Mouse (Mus musculus) hindbrain, embryonic 12.5 days (tissue): Measurements from ENCODE around the gene Ceacam2. TPM values are rescaled to one million over a fixed set of nuclear protein-coding genes. Genes with fewer than 3 reads are reported as not detected.
A peak's percentile ranks its signal among the peaks of the same experiment; 100 is the strongest.
"Not testable (repeated sequence)": the region's sequence is repeated elsewhere in the genome, so short reads cannot be mapped to it uniquely, and the experiment has no call there.

Source experiments
- ATAC-seq: fragments of 200-750 bp; cut with Nextera tagmentation; 2 replicates; pipeline ENCODE4 v1.8.0; 2017; ENCODE audit warnings: moderate TSS enrichment; ENCODE audit not compliant: low FRiP score
- H3K27ac ChIP-seq: fragments of 300-500 bp; sonication (generic); 2 replicates; pipeline ENCODE4 v1.5.1; 2016; ENCODE audit warnings: mild to moderate bottlenecking
- H3K27me3 ChIP-seq: fragments of 300-500 bp; sonication (generic); 2 replicates; pipeline ENCODE4 v1.6.1; 2016; ENCODE audit warnings: mild to moderate bottlenecking
- H3K36me3 ChIP-seq: fragments of 300-500 bp; sonication (generic); 2 replicates; pipeline ENCODE4 v1.6.1; 2016; ENCODE audit warnings: mild to moderate bottlenecking
- H3K4me1 ChIP-seq: fragments of 300-500 bp; sonication (generic); 2 replicates; pipeline ENCODE4 v1.6.1; 2016
- H3K4me2 ChIP-seq: fragments of 300-500 bp; sonication (generic); replicated peaks from 2 replicates; pipeline ENCODE4 v1.6.1; 2016; ENCODE audit warnings: mild to moderate bottlenecking
- H3K4me3 ChIP-seq: fragments of 300-500 bp; sonication (generic); 2 replicates; pipeline ENCODE4 v1.5.1; 2016; ENCODE audit warnings: mild to moderate bottlenecking
- H3K9ac ChIP-seq: fragments of 300-500 bp; sonication (generic); 2 replicates; pipeline ENCODE4 v1.6.1; 2016; ENCODE audit warnings: mild to moderate bottlenecking, moderate library complexity
- H3K9me3 ChIP-seq: fragments of 300-500 bp; sonication (generic); replicated peaks from 2 replicates; pipeline ENCODE4 v1.6.1; 2016; ENCODE audit warnings: mild to moderate bottlenecking
- WGBS: fragments of 180-500 bp; shearing (Covaris S2); methylation state at CpG from one replicate; pipeline ENCODE4 v1.1.7; 2016; 5-methylcytosine and 5-hydroxymethylcytosine counted together
- polyA plus RNA-seq: library from polyadenylated mRNA; unstranded; fragments of >200 nt; fragmentation: Nextera tagmentation; extraction: Ambion mirVana; gene quantifications from 2 replicates; pipeline ENCODE4 v1.2.1, GENCODE M21; 2016

The Ceacam2 gene
- polyA plus RNA-seq, 1 experiment from 2014 or later = not detected

DNA sequence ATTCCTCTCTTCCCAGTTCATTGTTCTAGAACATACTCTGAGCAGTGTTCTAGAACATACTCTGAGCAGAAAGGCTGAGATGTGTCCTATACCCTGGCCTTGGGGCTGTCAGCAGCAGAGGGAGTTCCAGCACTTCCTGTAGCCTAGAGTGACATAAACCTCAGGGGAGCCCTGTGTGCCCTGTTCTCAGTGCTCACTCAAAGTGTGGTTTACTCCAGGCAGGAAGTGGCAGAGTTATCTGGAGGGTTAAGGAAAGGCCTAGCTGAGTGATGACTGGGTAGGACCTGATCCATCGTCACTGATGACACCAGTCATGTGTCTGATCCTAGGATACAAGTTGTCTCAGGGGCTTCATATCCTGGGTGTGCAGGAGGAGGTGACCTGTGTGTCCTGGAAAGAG, 297 bp upstream of the Ceacam2 start:
- not testable (repeated sequence) for H3K4me1 ChIP-seq, ATAC-seq, H3K4me3 ChIP-seq, H3K27me3 ChIP-seq, H3K27ac ChIP-seq, H3K36me3 ChIP-seq, H3K4me2 ChIP-seq, H3K9ac ChIP-seq, H3K9me3 ChIP-seq
- 67% methylated on average over 1 of the region's 1 CpGs for WGBS

DNA sequence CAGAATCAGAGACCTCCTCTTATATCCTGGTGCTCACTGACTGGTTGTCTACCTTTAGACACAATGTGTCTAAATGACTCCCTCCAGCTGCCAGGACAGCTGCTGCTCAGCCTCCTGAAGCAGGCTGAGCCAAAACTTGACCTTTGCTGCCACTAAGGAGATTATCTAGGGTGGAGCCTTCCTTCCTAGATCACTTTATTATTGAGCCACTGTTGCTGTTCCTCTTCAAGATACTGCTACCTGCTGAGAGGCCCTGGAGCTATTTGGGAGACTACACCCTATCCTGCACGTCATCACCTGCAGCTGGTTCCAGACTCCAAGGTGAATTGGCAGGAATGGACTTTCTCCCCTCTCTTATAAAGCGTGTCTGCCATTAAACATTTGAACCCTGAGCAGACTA, 8.8 kb downstream of the Ceacam2 start:
- no peak overlapping the region for H3K4me3 ChIP-seq
- H3K27me3 ChIP-seq = no peaks in the 10 kb centered on the region
- H3K4me1 ChIP-seq = no peaks in the 10 kb centered on the region
- H3K9ac ChIP-seq = no peak overlapping the region
- 84% methylated on average over 2 of the region's 2 CpGs for WGBS
- H3K27ac ChIP-seq = no peak overlapping the region
- H3K9me3 ChIP-seq = no peaks in the 10 kb centered on the region
- no peaks in the 10 kb centered on the region for H3K36me3 ChIP-seq
- H3K4me2 ChIP-seq = no peak overlapping the region
- no peak for ATAC-seq

DNA sequence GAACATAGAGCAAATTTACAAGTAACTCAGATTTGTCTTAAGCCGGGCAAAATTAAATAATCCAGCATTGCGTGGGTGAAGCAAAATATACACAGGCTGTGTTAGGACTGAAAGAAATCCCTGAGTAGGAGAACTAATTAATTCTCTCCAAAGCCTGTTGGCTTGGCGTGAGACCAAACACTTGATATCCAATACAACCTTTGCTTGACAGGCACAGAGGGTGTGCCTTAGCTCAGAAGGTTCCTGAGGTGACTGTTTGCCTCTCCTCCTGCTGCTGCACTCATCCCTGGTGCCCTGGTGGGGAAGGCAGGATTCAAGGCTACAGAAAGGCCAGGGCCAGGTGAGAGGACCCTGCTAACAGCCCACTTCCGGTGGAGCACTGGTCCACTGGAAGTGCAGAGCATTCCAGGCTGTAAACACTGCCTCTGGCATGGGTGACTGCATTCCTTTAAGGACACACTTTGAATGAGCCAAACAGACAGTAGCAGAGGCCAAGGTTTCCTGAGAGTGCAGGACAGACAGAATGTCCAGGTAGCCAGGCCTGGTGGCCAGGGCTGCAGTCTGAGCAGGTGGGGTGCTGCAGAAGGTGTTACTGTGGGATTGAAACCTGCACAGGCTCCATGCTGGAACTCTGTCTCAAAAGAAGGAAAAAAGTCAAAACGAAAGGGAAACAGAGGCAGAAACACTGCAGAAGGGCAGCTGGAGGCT, 23.4 kb downstream of the Ceacam2 start:
- H3K27me3 ChIP-seq, H3K9ac ChIP-seq, H3K4me1 ChIP-seq, H3K36me3 ChIP-seq, H3K4me3 ChIP-seq, H3K4me2 ChIP-seq, H3K9me3 ChIP-seq, H3K27ac ChIP-seq: not testable (repeated sequence)
- 74% methylated on average over 2 of the region's 5 CpGs for WGBS
- ATAC-seq = 0 out of 2 replicates have a peak, but pooled peaks have one; percentile 40

DNA sequence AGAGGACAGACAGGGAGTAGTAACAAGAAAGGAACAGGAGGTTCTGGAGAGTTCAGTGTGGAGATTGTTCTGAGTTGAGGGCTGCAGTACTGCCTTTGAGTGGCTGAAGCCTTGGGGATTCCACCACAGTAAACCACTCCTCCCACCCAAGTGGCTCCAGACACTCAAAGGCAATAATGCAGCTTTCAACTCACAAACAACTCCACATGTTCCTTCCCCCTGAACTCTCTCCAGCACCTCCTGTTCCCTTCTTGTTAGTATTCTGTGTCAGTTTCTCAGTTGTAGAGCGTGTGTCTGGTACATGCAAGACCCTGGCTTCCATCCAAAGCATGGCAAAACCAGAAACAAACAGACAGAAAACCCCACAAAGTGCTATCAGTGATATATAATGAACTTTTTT, 24.0 kb downstream of the Ceacam2 start:
- not testable (repeated sequence) for H3K27me3 ChIP-seq
- WGBS = 71% methylated on average over 1 of the region's 1 CpGs
- ATAC-seq = peak; percentile 29; the same call in 1 of the 2 replicates

GRCm38 (mm10) chr7:25509925-25510324, 29.7 kb downstream of the Ceacam2 start:
- Histone ChIP-seq H3K27me3 (no peaks in the 10 kb centered on the region), H3K4me3 (no peak overlapping the region), H3K36me3 (no peaks in the 10 kb centered on the region), H3K4me2 (no peak overlapping the region), H3K4me1 (no peaks in the 10 kb centered on the region), H3K9me3 (no peaks in the 10 kb centered on the region), H3K27ac (no peak overlapping the region), H3K9ac (no peak overlapping the region)
- ATAC-seq = no peak
- 72% methylated on average over 3 of the region's 3 CpGs for WGBS

More for the DNA sequence above, 24.0 kb downstream of the Ceacam2 start:
- not testable (repeated sequence) for H3K27ac ChIP-seq, H3K36me3 ChIP-seq, H3K4me1 ChIP-seq, H3K9ac ChIP-seq, H3K4me2 ChIP-seq, H3K4me3 ChIP-seq, H3K9me3 ChIP-seq

DNA sequence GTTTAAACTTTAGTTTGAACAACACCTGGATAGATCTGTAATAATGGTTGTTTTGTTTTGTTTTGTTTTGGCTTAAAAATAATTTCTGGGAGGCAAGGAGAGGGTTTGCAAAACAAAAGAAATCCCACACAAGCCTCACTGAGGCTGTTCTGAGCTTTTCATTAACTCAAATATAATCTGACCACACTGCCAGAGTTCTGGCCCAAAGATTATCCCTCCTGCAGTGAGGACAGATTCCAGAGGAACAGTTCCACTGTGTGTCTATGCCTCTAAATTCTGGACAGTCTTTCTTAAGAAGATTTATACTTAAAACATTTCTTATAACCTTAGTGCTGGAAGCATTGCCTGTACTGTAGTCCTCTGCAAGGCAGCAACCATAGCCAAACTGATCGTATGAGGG, 45.0 kb downstream of the Ceacam2 start:
- no peaks in the 10 kb centered on the region for H3K4me1 ChIP-seq
- 85% methylated on average over 1 of the region's 1 CpGs for WGBS
- H3K9ac ChIP-seq = no peak overlapping the region
- no peaks in the 10 kb centered on the region for H3K36me3 ChIP-seq
- no peak for ATAC-seq
- H3K4me3 ChIP-seq = no peak overlapping the region
- H3K27ac ChIP-seq = no peak overlapping the region
- H3K27me3 ChIP-seq = no peaks in the 10 kb centered on the region
- no peak overlapping the region for H3K4me2 ChIP-seq
- H3K9me3 ChIP-seq = no peaks in the 10 kb centered on the region

GRCm38 (mm10) chr7:25490698-25491097, 49.0 kb downstream of the Ceacam2 start:
- H3K9me3 ChIP-seq, H3K4me1 ChIP-seq, ATAC-seq, H3K9ac ChIP-seq, H3K27ac ChIP-seq, H3K4me2 ChIP-seq, H3K27me3 ChIP-seq, H3K4me3 ChIP-seq, H3K36me3 ChIP-seq: not testable (repeated sequence)
- no CpG with 5 or more reads among the region's 1 CpGs for WGBS

- 93% methylated on average over 3 of the region's 3 CpGs for WGBS
- H3K4me1 ChIP-seq, ATAC-seq: not testable (repeated sequence)
Observed at GRCm38 (mm10) chr7:25489382-25489781, 50.3 kb downstream of the Ceacam2 start.

GRCm38 (mm10) chr7:25486186-25486585, 53.5 kb downstream of the Ceacam2 start:
- Histone ChIP-seq H3K4me2 (no peak overlapping the region), H3K4me1 (no peaks in the 10 kb centered on the region), H3K36me3 (no peaks in the 10 kb centered on the region), H3K27ac (no peak overlapping the region), H3K27me3 (no peaks in the 10 kb centered on the region), H3K9me3 (no peaks in the 10 kb centered on the region), H3K9ac (no peak overlapping the region), H3K4me3 (no peak overlapping the region)
- no peak for ATAC-seq
- WGBS = 24% methylated on average over 1 of the region's 1 CpGs

More at GRCm38 (mm10) chr7:25489382-25489781, 50.3 kb downstream of the Ceacam2 start:
- not testable (repeated sequence) for H3K27me3 ChIP-seq, H3K27ac ChIP-seq, H3K9ac ChIP-seq, H3K4me2 ChIP-seq, H3K36me3 ChIP-seq, H3K4me3 ChIP-seq, H3K9me3 ChIP-seq

GRCm38 (mm10) chr7:25485061-25485460, 54.6 kb downstream of the Ceacam2 start:
- Histone ChIP-seq H3K9ac (no peak overlapping the region), H3K9me3 (no peaks in the 10 kb centered on the region), H3K27me3 (no peaks in the 10 kb centered on the region), H3K4me1 (no peaks in the 10 kb centered on the region), H3K4me2 (no peak overlapping the region), H3K27ac (no peak overlapping the region), H3K4me3 (no peak overlapping the region), H3K36me3 (no peaks in the 10 kb centered on the region)
- 64% methylated on average over 3 of the region's 5 CpGs for WGBS
- no peak for ATAC-seq

DNA sequence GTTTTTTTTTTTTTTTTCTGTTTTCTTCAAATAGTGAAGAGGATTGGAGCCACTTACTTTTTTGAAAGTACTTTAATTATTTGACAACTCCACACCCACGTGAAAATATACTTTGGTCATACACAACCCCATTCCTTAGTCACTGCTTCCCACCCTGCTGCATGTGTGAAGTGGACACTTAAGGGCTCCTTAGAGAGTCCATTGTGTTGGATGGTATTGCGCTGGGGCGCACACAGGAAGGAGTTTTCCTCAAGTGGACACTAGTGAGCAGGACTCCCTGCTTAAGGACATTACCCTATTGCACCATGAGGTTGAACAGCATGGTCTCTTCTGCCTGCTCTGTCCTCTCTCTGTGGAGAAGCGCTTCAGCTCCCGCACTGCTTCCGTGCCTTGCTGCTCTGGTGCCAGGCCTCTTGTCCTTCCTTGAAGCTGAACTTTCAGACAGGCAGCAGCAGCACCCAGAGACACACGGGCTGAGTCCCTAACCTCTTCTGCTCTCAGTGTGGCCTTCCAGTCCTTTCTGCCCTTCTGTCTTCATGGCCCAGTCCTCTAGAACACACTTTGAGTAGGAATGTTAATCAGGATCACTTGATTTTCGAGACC, 56.4 kb downstream of the Ceacam2 start:
- Histone ChIP-seq H3K27ac (no peak overlapping the region), H3K27me3 (no peaks in the 10 kb centered on the region), H3K4me1 (no peaks in the 10 kb centered on the region), H3K4me2 (no peak overlapping the region), H3K9me3 (no peaks in the 10 kb centered on the region), H3K9ac (no peak overlapping the region), H3K36me3 (no peaks in the 10 kb centered on the region), H3K4me3 (no peak overlapping the region)
- ATAC-seq = no peak
- WGBS = 83% methylated on average over 8 of the region's 8 CpGs

GRCm38 (mm10) chr7:25480791-25481190, 58.9 kb downstream of the Ceacam2 start:
- not testable (repeated sequence) for H3K27me3 ChIP-seq, H3K4me1 ChIP-seq, H3K9me3 ChIP-seq, H3K4me3 ChIP-seq, H3K27ac ChIP-seq, H3K36me3 ChIP-seq, ATAC-seq, H3K4me2 ChIP-seq, H3K9ac ChIP-seq
- WGBS = 63% methylated on average over 8 of the region's 8 CpGs

GRCm38 (mm10) chr7:25479440-25479839, 60.2 kb downstream of the Ceacam2 start:
- Histone ChIP-seq H3K27me3 (no peaks in the 10 kb centered on the region), H3K4me2 (no peak overlapping the region), H3K27ac (no peak overlapping the region), H3K4me1 (0 out of 2 replicates have a peak, but pooled peaks cover 3% of the 10 kb centered on the region), H3K9me3 (no peaks in the 10 kb centered on the region), H3K4me3 (no peak overlapping the region), H3K9ac (no peak overlapping the region), H3K36me3 (no peaks in the 10 kb centered on the region)
- 0% methylated on average over 1 of the region's 1 CpGs for WGBS
- ATAC-seq = no peak
